13 mouse cellular contexts compared by ENCODE assay signal in genomic region chr12:26679887-26680567, GRCm38 (mm10).
A peak's percentile ranks its signal among the peaks of the same experiment; 100 is the strongest.
DNase-seq lines count a peak whose midpoint lies in the region; ATAC-seq and TF ChIP-seq lines count a peak whose summit lies in the region.
"Had no signal": no experiment of that assay in that cellular context is flagged by ENCODE, and none has a peak within 500 bp of the region (broad histone marks: within the 10 kb centered on the region; RNA-seq: fewer than 3 reads in every experiment).

No protein-coding gene starts in this region.

- peak; percentile 69; the same call in 1 of the 2 replicates for ATAC-seq in hindbrain, embryonic 15.5 days (ENCODE audit: low FRiP score, low read depth)
- peak; percentile 73 for ATAC-seq in midbrain, embryonic 13.5 days
- ATAC-seq in monocyte, adult 5-6 weeks (replicated peaks; ENCODE audit: insufficient number of reproducible peaks, low FRiP score, low TSS enrichment, poor library complexity, severe bottlenecking): no peak
- ATAC-seq: intestine, embryonic 15.5 days had no signal

- DNase-seq in cerebellum, postnatal 14 days: peak; percentile 8 to 9
- DNase-seq in cerebellum, adult 9-10 months: no peak
- peak; percentile 3 for DNase-seq in embryo, embryonic 11 days
- DNase-seq in gastrocnemius, postnatal 36 days: no peak
- no peak for DNase-seq in cerebellum, adult 2 months
- DNase-seq: lung, adult 2 months had no signal

- intact Hi-C loops in gastrocnemius, postnatal 36 days (cut with DNase I): no loop called here

- no peaks in the 10 kb centered on the region for H3K36me3 ChIP-seq in hindbrain, embryonic 15.5 days
- no peaks in the 10 kb centered on the region for H3K36me3 ChIP-seq in midbrain, embryonic 13.5 days
- H3K36me3 ChIP-seq: embryonic facial prominence, embryonic 13.5 days; heart, embryonic 12.5 days; intestine, embryonic 15.5 days; limb, embryonic 13.5 days had no signal

- H3K27me3 ChIP-seq in hindbrain, embryonic 15.5 days: no peaks in the 10 kb centered on the region
- no peaks in the 10 kb centered on the region for H3K27me3 ChIP-seq in midbrain, embryonic 13.5 days
- no peaks in the 10 kb centered on the region for H3K27me3 ChIP-seq in cerebellum, adult 2 months (ENCODE audit: control insufficient read depth, insufficient read depth, low read length)
- H3K27me3 ChIP-seq: embryonic facial prominence, embryonic 13.5 days; heart, embryonic 12.5 days; intestine, embryonic 15.5 days; limb, embryonic 13.5 days had no signal

- no peak overlapping the region for H3K4me3 ChIP-seq in hindbrain, embryonic 15.5 days
- no peak overlapping the region for H3K4me3 ChIP-seq in midbrain, embryonic 13.5 days (replicated peaks)
- no peak overlapping the region for H3K4me3 ChIP-seq in cerebellum, adult 2 months (replicated peaks; ENCODE audit: insufficient read depth, low read depth, low read length)
- H3K4me3 ChIP-seq: embryonic facial prominence, embryonic 13.5 days; heart, embryonic 12.5 days; intestine, embryonic 15.5 days; limb, embryonic 13.5 days had no signal

- peaks cover 13% of the 10 kb centered on the region for H3K4me1 ChIP-seq in hindbrain, embryonic 15.5 days (replicated peaks)
- H3K4me1 ChIP-seq in midbrain, embryonic 13.5 days (replicated peaks): peaks cover 18% of the 10 kb centered on the region
- no peaks in the 10 kb centered on the region for H3K4me1 ChIP-seq in cerebellum, adult 2 months (ENCODE audit: control insufficient read depth, insufficient read depth, low read length)
- H3K4me1 ChIP-seq: embryonic facial prominence, embryonic 13.5 days; intestine, embryonic 15.5 days; limb, embryonic 13.5 days had no signal

- no peak for TF ChIP-seq CTCF in cerebellum, adult 2 months (IDR thresholded peaks at IDR 0.05; ENCODE audit: borderline replicate concordance, insufficient read depth, low read depth, low read length)

- H3K9me3 ChIP-seq in hindbrain, embryonic 15.5 days: no peaks in the 10 kb centered on the region
- H3K9me3 ChIP-seq in midbrain, embryonic 13.5 days: no peaks in the 10 kb centered on the region
- H3K9me3 ChIP-seq: embryonic facial prominence, embryonic 13.5 days; heart, embryonic 12.5 days; intestine, embryonic 15.5 days; limb, embryonic 13.5 days had no signal

- 18% methylated on average over 9 of the region's 9 CpGs for WGBS in hindbrain, embryonic 15.5 days
- 47% methylated on average over 9 of the region's 9 CpGs for WGBS in midbrain, embryonic 13.5 days
- WGBS in cerebellum, adult 2 months: 19% methylated on average over 9 of the region's 9 CpGs

- H3K27ac ChIP-seq in hindbrain, embryonic 15.5 days (replicated peaks): peak overlapping the region; percentile 49
- peak overlapping the region; percentile 63 for H3K27ac ChIP-seq in midbrain, embryonic 13.5 days
- no peak overlapping the region for H3K27ac ChIP-seq in cerebellum, adult 2 months (ENCODE audit: insufficient read depth, low read length)
- H3K27ac ChIP-seq: embryonic facial prominence, embryonic 13.5 days; intestine, embryonic 15.5 days; limb, embryonic 13.5 days had no signal

- H3K9ac ChIP-seq in hindbrain, embryonic 15.5 days: no peak overlapping the region
- H3K9ac ChIP-seq in midbrain, embryonic 13.5 days (replicated peaks): no peak overlapping the region
- H3K9ac ChIP-seq: embryonic facial prominence, embryonic 13.5 days; heart, embryonic 12.5 days; intestine, embryonic 15.5 days; limb, embryonic 13.5 days had no signal

- TF ChIP-seq POLR2A in cerebellum, adult 2 months (IDR thresholded peaks at IDR 0.05; ENCODE audit: borderline replicate concordance, insufficient read depth, low read length): no peak

- H3K4me2 ChIP-seq in hindbrain, embryonic 15.5 days: no peak overlapping the region
- no peak overlapping the region for H3K4me2 ChIP-seq in midbrain, embryonic 13.5 days (replicated peaks)
- H3K4me2 ChIP-seq: embryonic facial prominence, embryonic 13.5 days; heart, embryonic 12.5 days; intestine, embryonic 15.5 days; limb, embryonic 13.5 days had no signal

Comparison
In these comparisons a context has a peak if more than half of its experiments do, and no peak if none do; other contexts are left out.
1. DNase-seq: peak in cerebellum, postnatal 14 days (2 of 2) and embryo, embryonic 11 days (single experiment); none in cerebellum, adult 9-10 months (single experiment), gastrocnemius, postnatal 36 days (0 of 2) and cerebellum, adult 2 months (0 of 2).